Mouse (Mus musculus): ENCODE measurements around the gene 9930104L06Rik.

DNA sequence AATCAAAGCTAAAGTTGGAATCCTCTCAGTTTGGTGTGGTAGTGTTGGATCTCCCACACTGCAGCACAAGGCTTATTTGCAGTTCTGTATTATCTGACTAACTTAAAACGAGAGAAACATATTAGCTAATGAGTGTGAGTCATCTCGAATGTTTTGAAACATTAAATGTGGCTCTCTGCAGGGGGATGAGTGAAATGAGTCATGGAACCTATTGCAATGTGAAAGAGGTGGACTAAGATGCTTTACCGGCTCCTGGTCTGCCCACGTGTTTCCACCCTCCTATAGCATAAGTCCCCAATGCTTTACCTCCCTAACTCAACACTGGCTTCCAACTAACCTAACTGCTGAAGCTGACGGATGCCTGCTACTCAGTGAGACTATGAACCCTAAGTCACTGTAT is 8.7 kb upstream of the 9930104L06Rik start:
- TF ChIP-seq CTCF (IDR thresholded peaks at IDR 0.05; ENCODE audit: extremely low read depth, insufficient read length, insufficient replicate concordance, low read depth, low read length) (no peak), POLR2A (IDR thresholded peaks at IDR 0.05; ENCODE audit: low read depth, low read length) (no peak)
